Mouse (Mus musculus) lung, adult 2 months (tissue): ENCODE measurements around the gene Atf7ip. TPM values are rescaled to one million over a fixed set of nuclear protein-coding genes. Genes with fewer than 3 reads are reported as not detected.

Experiments
- DNase-seq: peaks from one replicate; pipeline ENCODE4 v3.0.0; 2022
- H3K4me1 ChIP-seq: fragments of 200-500 bp; 2 replicates; pipeline ENCODE4 v1.6.1; 2011; ENCODE audit warnings: low read length; ENCODE audit not compliant: control insufficient read depth, insufficient read depth
- H3K4me3 ChIP-seq: fragments of 200-500 bp; replicated peaks from 2 replicates; pipeline ENCODE3; 2011; ENCODE audit warnings: low read depth, mild to moderate bottlenecking, control low read depth, low read length; ENCODE audit errors: extremely low read depth
- CTCF ChIP-seq: fragments of 200-500 bp; IDR thresholded peaks from 2 replicates; pipeline ENCODE4 v1.5.1; 2011; ENCODE audit warnings: mild to moderate bottlenecking, low read length, control low read depth; ENCODE audit not compliant: insufficient read depth
- POLR2A ChIP-seq: fragments of 200-500 bp; IDR thresholded peaks from 2 replicates; pipeline ENCODE4 v1.6.1; 2011; ENCODE audit warnings: low read depth, mild to moderate bottlenecking, control low read depth, low read length, borderline replicate concordance; ENCODE audit errors: extremely low read depth
- WGBS: fragments of 180-500 bp; shearing (Covaris S2); methylation state at CpG from one replicate; pipeline ENCODE4 v1.1.7; 2018; 5-methylcytosine and 5-hydroxymethylcytosine counted together
- polyA plus RNA-seq: library from polyadenylated mRNA; depleted of rRNA; stranded (reverse); fragments of >200 nt; gene quantifications from 2 replicates; pipeline ENCODE4 v1.2.3, GENCODE M21; 2012; rRNA removed

The Atf7ip gene
- polyA plus RNA-seq, 1 experiment: 28.3 TPM

DNA sequence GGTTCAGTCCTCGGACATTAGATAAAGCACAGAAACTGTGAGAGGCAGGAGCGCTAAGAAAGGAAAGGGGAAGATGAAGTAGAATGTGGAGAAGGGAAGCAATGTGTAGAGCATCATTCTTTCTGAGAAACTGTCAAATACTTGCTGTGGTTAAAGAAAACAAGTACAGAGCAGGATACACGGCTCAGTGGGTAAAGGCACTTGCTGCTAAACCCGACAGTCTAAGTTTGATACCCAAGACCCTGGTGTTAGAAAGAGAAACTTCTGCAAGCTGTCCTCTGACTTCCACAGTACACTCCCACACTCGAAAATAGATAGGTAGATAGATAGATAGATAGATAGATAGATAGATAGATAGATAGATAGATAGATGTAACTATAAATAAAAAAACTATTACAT lies 147.4 kb downstream of the Atf7ip start:
- no peak for DNase-seq
- Histone ChIP-seq H3K4me1 (no peaks in the 10 kb centered on the region), H3K4me3 (no peak overlapping the region)
- TF ChIP-seq CTCF: no peak
- TF ChIP-seq POLR2A: no peak
- WGBS: 55% methylated on average over 5 of the region's 5 CpGs

GRCm38 (mm10) chr6:136654470-136654869 lies 148.5 kb downstream of the Atf7ip start:
- TF ChIP-seq CTCF: no peak
- TF ChIP-seq POLR2A: no peak
- 91% methylated on average over 20 of the region's 20 CpGs for WGBS
- no peak for DNase-seq
- H3K4me1 ChIP-seq: no peaks in the 10 kb centered on the region
- H3K4me3 ChIP-seq: no peak overlapping the region

DNA sequence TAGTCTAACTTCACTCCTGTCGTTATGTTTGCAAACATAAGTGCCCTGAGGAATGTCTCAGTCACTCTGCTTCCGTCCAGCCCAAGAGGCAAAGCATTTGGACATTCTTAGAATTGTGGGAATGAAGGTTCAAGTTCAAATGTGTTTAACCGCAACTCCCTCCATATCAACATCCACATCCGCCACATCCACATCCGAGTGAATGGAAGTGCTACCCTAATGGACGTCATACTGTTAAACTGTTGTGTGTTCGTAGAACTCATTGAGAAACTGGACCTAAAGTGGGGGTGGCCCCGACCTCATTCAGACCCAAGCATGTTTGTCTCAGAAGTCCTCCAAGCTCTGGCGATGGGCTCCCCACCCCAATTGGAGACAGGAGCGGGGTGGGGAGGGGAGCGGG lies 149.8 kb downstream of the Atf7ip start:
- Histone ChIP-seq H3K4me1 (0 out of 2 replicates have a peak, but pooled peaks cover under 1% of the 10 kb centered on the region), H3K4me3 (no peak overlapping the region)
- DNase-seq: no peak
- WGBS: 56% methylated on average over 11 of the region's 11 CpGs
- TF ChIP-seq POLR2A (no peak), CTCF (no peak)

DNA sequence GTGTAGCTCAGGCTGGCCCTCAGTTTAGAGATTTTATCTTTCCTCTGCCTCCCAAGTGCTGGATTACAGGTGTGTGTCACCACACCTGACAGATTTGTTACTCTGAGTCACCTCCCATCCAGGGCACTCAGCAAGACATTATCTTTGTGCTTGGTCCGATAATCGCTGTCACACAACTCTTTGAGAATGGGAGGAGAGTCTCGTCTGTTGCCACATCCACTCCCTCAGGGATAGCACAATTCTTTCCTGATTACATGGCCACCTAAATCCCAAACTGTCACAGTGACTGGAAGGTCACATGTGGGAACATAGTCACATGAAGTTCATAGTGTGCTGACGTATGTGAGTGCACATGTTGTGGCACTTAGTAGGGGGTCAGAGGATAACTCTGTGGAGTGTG lies 152.3 kb downstream of the Atf7ip start:
- no peak for DNase-seq
- TF ChIP-seq CTCF (no peak), POLR2A (no peak)
- 78% methylated on average over 4 of the region's 4 CpGs for WGBS

GRCm38 (mm10) chr6:136659226-136659625 lies 153.3 kb downstream of the Atf7ip start:
- Histone ChIP-seq H3K4me1 (0 out of 2 replicates have a peak, but pooled peaks cover 5% of the 10 kb centered on the region), H3K4me3 (no peak overlapping the region)
- TF ChIP-seq CTCF (no peak), POLR2A (no peak)
- 79% methylated on average over 9 of the region's 9 CpGs for whole genome bisulfite sequencing
- DNase-seq: no peak

More for the DNA sequence above, 152.3 kb downstream of the Atf7ip start:
- H3K4me3 ChIP-seq: no peak overlapping the region
- H3K4me1 ChIP-seq: 0 out of 2 replicates have a peak, but pooled peaks cover 5% of the 10 kb centered on the region

Other genes with a start within 250 kb of the Atf7ip start
- gene Gm8994, start 178.6 kb upstream of the Atf7ip start, polyA plus RNA-seq: not detected in 2 replicates
- 0.11 TPM in 1 of 2 replicates, not detected in the other for gene E330021D16Rik, start 90.6 kb upstream of the Atf7ip start, polyA plus RNA-seq
- gene Plbd1, start 155.8 kb downstream of the Atf7ip start, polyA plus RNA-seq: 24.8 and 25.8 TPM in 2 replicates